Mouse (Mus musculus): Measurements from ENCODE around the gene Fam122b. TPM values are rescaled to one million over a fixed set of nuclear protein-coding genes. Genes with fewer than 3 reads are reported as not detected.

The Fam122b gene
- polyA plus RNA-seq, 1 experiment from 2014 or later = 6.5 TPM

DNA sequence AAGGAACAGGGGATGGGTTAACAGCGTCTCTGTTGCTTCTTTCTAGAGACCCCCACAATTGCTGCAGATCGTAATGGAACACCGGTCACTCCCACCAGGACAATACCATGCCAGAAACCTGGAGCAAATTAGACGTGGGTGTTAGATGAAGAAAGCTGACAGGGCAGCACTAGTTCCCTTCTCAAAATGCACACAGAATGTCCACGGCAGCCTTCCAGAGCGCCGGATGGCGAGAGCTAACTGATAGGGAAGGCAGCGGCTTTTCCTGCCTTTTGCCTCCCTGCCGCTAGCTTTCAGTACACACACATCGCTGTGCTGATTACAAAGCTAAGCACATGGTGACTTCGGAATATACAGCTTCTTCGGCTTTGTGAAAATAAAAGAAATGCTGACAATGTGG lies 37.6 kb downstream of the Fam122b start:
- no peak overlapping the region; the same call in 1 of the 2 replicates for H3K9ac ChIP-seq (replicated peaks)
- WGBS = 41% methylated on average over 13 of the region's 13 CpGs
- H3K9me3 ChIP-seq = no peaks in the 10 kb centered on the region
- no peaks in the 10 kb centered on the region for H3K36me3 ChIP-seq
- peak overlapping the region; percentile 26 for H3K4me3 ChIP-seq
- no peak overlapping the region for H3K27ac ChIP-seq (replicated peaks)
- no peaks in the 10 kb centered on the region for H3K4me1 ChIP-seq
- no peaks in the 10 kb centered on the region for H3K27me3 ChIP-seq
- ATAC-seq (ENCODE audit: low FRiP score, low read depth) = no peak
- H3K4me2 ChIP-seq (replicated peaks) = peak overlapping the region; percentile 42

GRCm38 (mm10) chrX:53224353-53224944 lies 45.2 kb downstream of the Fam122b start:
- H3K9me3 ChIP-seq = no peaks in the 10 kb centered on the region
- H3K4me1 ChIP-seq = no peaks in the 10 kb centered on the region
- WGBS = 56% methylated on average over 6 of the region's 6 CpGs
- no peak overlapping the region for H3K4me3 ChIP-seq
- no peaks in the 10 kb centered on the region for H3K27me3 ChIP-seq
- ATAC-seq (ENCODE audit: low FRiP score, low read depth) = no peak
- no peak overlapping the region for H3K27ac ChIP-seq (replicated peaks)
- no peak overlapping the region for H3K9ac ChIP-seq (replicated peaks)
- H3K4me2 ChIP-seq (replicated peaks) = no peak overlapping the region
- no peaks in the 10 kb centered on the region for H3K36me3 ChIP-seq

- 73% methylated on average over 9 of the region's 9 CpGs for WGBS
- no peak overlapping the region for H3K9ac ChIP-seq (replicated peaks)
- no peak for ATAC-seq (ENCODE audit: low FRiP score, low read depth)
- no peak overlapping the region for H3K27ac ChIP-seq (replicated peaks)
- H3K4me1 ChIP-seq = no peaks in the 10 kb centered on the region
- no peak overlapping the region for H3K4me2 ChIP-seq (replicated peaks)
- no peaks in the 10 kb centered on the region for H3K36me3 ChIP-seq
- H3K4me3 ChIP-seq = no peak overlapping the region
- H3K27me3 ChIP-seq = no peaks in the 10 kb centered on the region
- no peaks in the 10 kb centered on the region for H3K9me3 ChIP-seq
Observed at GRCm38 (mm10) chrX:53220855-53221254, 48.8 kb downstream of the Fam122b start.

DNA sequence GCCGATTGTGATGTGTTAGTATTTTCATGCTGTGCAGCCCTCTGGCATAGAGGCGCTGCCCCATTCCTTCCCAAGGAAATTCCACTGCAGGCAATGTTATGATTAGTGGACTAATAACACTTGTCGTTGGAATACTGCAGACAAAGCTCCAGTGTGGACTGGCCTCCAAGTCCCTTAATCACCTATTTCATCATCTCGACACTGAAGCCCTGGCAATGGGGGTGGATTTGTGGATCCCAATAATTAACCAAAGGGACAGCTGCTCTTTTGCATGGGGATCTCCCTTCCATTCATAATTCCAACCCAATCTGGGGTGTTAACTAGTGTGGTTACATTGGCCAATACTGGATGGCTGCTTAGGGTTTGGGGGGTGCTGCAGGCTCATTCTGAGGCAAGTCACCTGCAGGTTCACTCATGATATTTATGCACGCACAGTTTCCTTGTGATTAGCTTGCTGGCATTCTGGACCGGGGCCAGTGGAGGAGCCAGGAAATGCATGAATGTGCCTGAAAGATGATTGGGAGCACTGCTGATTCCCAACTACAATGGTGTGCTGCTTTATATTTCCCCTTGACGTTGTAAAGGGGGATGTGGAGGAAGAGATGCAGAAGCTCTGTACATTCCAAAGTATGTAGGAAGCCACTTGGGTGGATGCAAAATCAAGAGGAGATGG lies 54.9 kb downstream of the Fam122b start:
- no peak overlapping the region for H3K4me2 ChIP-seq (replicated peaks)
- H3K9ac ChIP-seq (replicated peaks) = no peak overlapping the region
- H3K4me3 ChIP-seq = no peak overlapping the region
- H3K27ac ChIP-seq (replicated peaks) = no peak overlapping the region
- H3K4me1 ChIP-seq = no peaks in the 10 kb centered on the region
- WGBS = 76% methylated on average over 7 of the region's 7 CpGs
- H3K27me3 ChIP-seq = no peaks in the 10 kb centered on the region
- no peaks in the 10 kb centered on the region for H3K9me3 ChIP-seq
- no peak for ATAC-seq (ENCODE audit: low FRiP score, low read depth)
- no peaks in the 10 kb centered on the region for H3K36me3 ChIP-seq

- 70% methylated on average over 2 of the region's 2 CpGs for WGBS
Observed at GRCm38 (mm10) chrX:53213838-53214237, 55.8 kb downstream of the Fam122b start.

DNA sequence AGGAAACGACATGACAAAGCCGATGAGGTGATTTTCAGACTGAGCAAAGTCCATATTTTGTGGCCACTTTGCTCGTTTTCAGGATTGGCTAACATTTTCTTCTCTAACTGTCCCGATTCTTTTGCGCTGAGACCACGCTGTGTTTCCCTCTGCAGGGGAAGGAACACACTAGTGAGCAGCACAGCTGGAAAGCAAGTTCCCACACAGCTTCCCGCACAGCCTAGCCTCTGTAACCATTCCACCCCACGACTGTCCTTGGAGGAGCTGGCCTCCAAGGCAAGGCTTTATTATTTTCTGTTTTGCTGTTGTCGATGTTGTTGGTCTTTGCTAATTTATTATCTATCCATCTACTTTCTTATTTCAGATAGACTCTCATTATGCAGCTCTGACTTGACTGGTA lies 57.1 kb downstream of the Fam122b start:
- no peak for ATAC-seq (ENCODE audit: low FRiP score, low read depth)
- Histone ChIP-seq H3K4me2 (replicated peaks) (no peak overlapping the region), H3K9ac (replicated peaks) (no peak overlapping the region), H3K27ac (replicated peaks) (0 out of 2 replicates have a peak overlapping the region, but pooled peaks have one; percentile 20), H3K9me3 (no peaks in the 10 kb centered on the region), H3K4me3 (no peak overlapping the region), H3K36me3 (no peaks in the 10 kb centered on the region), H3K4me1 (no peaks in the 10 kb centered on the region), H3K27me3 (no peaks in the 10 kb centered on the region)
- 47% methylated on average over 9 of the region's 9 CpGs for WGBS

More at GRCm38 (mm10) chrX:53213838-53214237, 55.8 kb downstream of the Fam122b start:
- no peak for ATAC-seq (ENCODE audit: low FRiP score, low read depth)
- Histone ChIP-seq H3K27me3 (no peaks in the 10 kb centered on the region), H3K4me3 (no peak overlapping the region), H3K36me3 (no peaks in the 10 kb centered on the region), H3K4me2 (replicated peaks) (no peak overlapping the region), H3K4me1 (no peaks in the 10 kb centered on the region), H3K9ac (replicated peaks) (no peak overlapping the region), H3K9me3 (no peaks in the 10 kb centered on the region), H3K27ac (replicated peaks) (no peak overlapping the region)

DNA sequence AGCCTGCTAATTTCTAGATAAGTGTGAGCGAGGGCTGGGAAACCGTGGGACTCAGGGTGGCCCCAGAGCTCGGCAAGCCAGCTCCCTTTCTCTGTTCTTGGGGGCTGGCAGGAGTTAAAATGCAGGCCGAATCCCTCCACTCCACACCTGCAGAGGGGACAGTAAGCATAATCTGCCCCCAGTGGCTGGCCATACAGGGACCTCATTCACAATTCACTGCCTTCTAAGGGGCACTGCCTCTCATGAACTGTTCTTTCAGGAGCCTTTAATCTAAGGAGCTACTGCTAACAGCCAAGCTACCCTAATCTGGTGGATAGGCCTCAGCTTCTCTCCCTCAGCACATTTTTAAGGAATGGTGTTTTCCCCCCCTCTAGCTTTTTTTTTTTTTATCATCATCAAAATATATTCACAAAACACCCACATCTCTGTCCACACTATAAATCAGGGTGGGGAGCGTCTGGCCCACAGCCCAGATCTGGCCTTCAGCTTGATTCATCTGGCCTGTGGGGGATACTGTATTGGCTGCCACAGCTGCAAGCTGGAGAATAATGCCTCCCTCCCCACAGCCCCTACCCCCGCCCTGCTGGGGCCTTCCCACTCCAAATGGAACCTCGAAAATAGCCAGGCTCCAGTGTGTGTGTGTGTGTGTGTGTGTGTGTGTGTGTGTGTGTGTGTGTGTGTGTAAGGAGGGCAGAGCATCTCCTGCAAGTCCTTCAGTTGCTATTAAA lies 57.7 kb downstream of the Fam122b start:
- no peaks in the 10 kb centered on the region for H3K9me3 ChIP-seq
- no peak overlapping the region for H3K4me3 ChIP-seq
- H3K27me3 ChIP-seq = no peaks in the 10 kb centered on the region
- 56% methylated on average over 7 of the region's 7 CpGs for WGBS
- H3K4me1 ChIP-seq = no peaks in the 10 kb centered on the region
- no peak overlapping the region for H3K9ac ChIP-seq (replicated peaks)
- peak; percentile 81; the same call in 1 of the 2 replicates for ATAC-seq (ENCODE audit: low FRiP score, low read depth)
- H3K27ac ChIP-seq (replicated peaks) = 0 out of 2 replicates have a peak overlapping the region, but pooled peaks have one; percentile 42
- no peak overlapping the region for H3K4me2 ChIP-seq (replicated peaks)
- H3K36me3 ChIP-seq = no peaks in the 10 kb centered on the region

DNA sequence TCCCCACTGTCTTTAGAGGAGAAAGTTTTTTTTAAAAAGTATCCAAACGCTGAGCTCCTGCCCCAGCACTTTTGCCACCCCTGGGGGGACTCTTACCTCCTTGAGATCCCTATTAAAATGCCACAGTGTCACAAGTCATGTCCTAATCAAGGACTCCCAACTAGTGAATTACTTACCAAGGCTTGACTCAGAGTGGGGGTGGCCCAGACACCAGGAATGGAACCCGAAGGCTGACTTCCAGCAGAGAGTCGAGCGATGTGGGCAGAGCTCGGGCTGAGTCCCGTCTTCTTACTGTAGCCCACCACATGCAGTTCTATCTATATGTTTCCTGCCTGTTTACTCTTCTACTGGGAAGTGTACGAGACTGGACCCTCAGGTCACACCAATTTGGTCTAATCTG lies 60.2 kb downstream of the Fam122b start:
- no peaks in the 10 kb centered on the region for H3K36me3 ChIP-seq
- H3K4me2 ChIP-seq (replicated peaks) = no peak overlapping the region
- H3K9me3 ChIP-seq = no peaks in the 10 kb centered on the region
- WGBS = 55% methylated on average over 7 of the region's 7 CpGs
- no peak overlapping the region for H3K4me3 ChIP-seq
- no peak overlapping the region for H3K9ac ChIP-seq (replicated peaks)
- H3K27me3 ChIP-seq = no peaks in the 10 kb centered on the region
- no peaks in the 10 kb centered on the region for H3K4me1 ChIP-seq
- no peak for ATAC-seq (ENCODE audit: low FRiP score, low read depth)
- H3K27ac ChIP-seq (replicated peaks) = no peak overlapping the region

- H3K27ac ChIP-seq (replicated peaks) = no peak overlapping the region
- no peak overlapping the region for H3K9ac ChIP-seq (replicated peaks)
- ATAC-seq (ENCODE audit: low FRiP score, low read depth) = no peak
- H3K4me3 ChIP-seq = no peak overlapping the region
- H3K36me3 ChIP-seq = no peaks in the 10 kb centered on the region
- H3K4me1 ChIP-seq = no peaks in the 10 kb centered on the region
- H3K9me3 ChIP-seq = no peaks in the 10 kb centered on the region
- no peak overlapping the region for H3K4me2 ChIP-seq (replicated peaks)
- 58% methylated on average over 3 of the region's 3 CpGs for WGBS
- H3K27me3 ChIP-seq = no peaks in the 10 kb centered on the region
Observed at GRCm38 (mm10) chrX:53204690-53205311, 64.8 kb downstream of the Fam122b start.

- Histone ChIP-seq H3K36me3 (no peaks in the 10 kb centered on the region), H3K9ac (replicated peaks) (no peak overlapping the region)
Observed at GRCm38 (mm10) chrX:53201616-53202015, 68.0 kb downstream of the Fam122b start.

DNA sequence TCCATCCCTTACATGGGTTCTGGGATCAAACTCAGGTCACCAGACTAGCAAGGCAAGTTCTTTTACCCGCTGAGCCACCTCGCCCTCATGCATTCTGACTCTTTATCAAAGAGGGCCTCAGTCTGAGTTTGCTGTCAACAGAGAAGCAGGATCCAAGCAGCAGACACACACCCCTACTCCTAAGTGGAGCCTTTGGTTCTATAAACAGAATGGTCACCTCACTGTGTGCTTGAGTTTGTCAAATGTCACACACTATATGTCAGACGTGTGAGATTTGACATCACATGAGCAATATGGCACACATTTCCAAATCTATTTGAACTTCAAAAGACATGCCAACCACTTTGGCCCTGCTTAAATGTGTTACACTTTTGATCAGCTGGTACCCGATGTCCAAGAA lies 71.9 kb downstream of the Fam122b start:
- Histone ChIP-seq H3K27me3 (no peaks in the 10 kb centered on the region), H3K9me3 (no peaks in the 10 kb centered on the region), H3K36me3 (no peaks in the 10 kb centered on the region), H3K9ac (replicated peaks) (no peak overlapping the region), H3K4me2 (replicated peaks) (no peak overlapping the region), H3K4me3 (no peak overlapping the region), H3K27ac (replicated peaks) (no peak overlapping the region), H3K4me1 (no peaks in the 10 kb centered on the region)
- WGBS = 90% methylated on average over 4 of the region's 4 CpGs
- ATAC-seq (ENCODE audit: low FRiP score, low read depth) = no peak

More at GRCm38 (mm10) chrX:53201616-53202015, 68.0 kb downstream of the Fam122b start:
- no peak overlapping the region for H3K4me3 ChIP-seq
- no peak overlapping the region for H3K4me2 ChIP-seq (replicated peaks)
- no peaks in the 10 kb centered on the region for H3K4me1 ChIP-seq
- H3K27ac ChIP-seq (replicated peaks) = no peak overlapping the region
- H3K27me3 ChIP-seq = no peaks in the 10 kb centered on the region
- no peaks in the 10 kb centered on the region for H3K9me3 ChIP-seq
- no peak for ATAC-seq (ENCODE audit: low FRiP score, low read depth)
- WGBS = 81% methylated on average over 5 of the region's 5 CpGs

DNA sequence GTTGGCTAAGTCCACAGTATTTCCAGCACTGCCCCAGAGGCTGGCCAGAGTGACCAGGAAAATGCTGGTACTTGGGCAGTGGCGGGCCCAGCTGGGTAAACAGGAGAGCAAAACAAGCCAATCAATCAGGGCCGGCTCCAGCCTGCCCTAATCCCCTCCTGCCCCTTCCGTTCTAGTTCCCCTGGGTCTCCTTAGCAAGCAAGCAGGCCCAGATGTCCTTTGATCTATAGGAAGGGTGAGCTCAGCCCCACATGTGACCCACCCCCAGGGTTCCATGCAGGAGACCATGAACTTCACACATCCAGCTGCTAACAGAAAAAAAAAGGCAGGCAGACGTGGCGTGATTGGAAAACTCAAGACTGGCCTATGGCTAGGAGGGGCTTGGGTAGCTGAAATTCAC lies 73.2 kb downstream of the Fam122b start:
- H3K9ac ChIP-seq (replicated peaks) = no peak overlapping the region
- no peaks in the 10 kb centered on the region for H3K36me3 ChIP-seq
- H3K4me1 ChIP-seq = no peaks in the 10 kb centered on the region
- H3K27me3 ChIP-seq = no peaks in the 10 kb centered on the region
- no peak overlapping the region for H3K4me3 ChIP-seq
- no peak overlapping the region for H3K27ac ChIP-seq (replicated peaks)
- no peak for ATAC-seq (ENCODE audit: low FRiP score, low read depth)
- no peaks in the 10 kb centered on the region for H3K9me3 ChIP-seq
- WGBS = 47% methylated on average over 5 of the region's 5 CpGs
- no peak overlapping the region for H3K4me2 ChIP-seq (replicated peaks)
